Mouse (Mus musculus) brown adipose tissue, adult 24 weeks (tissue): ENCODE measurements around the gene Vmn1r13. TPM values are rescaled to one million over a fixed set of nuclear protein-coding genes. Genes with fewer than 3 reads are reported as not detected.
"Not testable (repeated sequence)": the region's sequence is repeated elsewhere in the genome, so short reads cannot be mapped to it uniquely, and the experiment has no call there.

ENCODE experiments used
- H3K27ac ChIP-seq: fragments of 200-500 bp; replicated peaks from 2 replicates; pipeline ENCODE4 v1.5.1; 2012; ENCODE audit warnings: low read depth, mild to moderate bottlenecking, low read length
- H3K4me1 ChIP-seq: fragments of 200-500 bp; 2 replicates; pipeline ENCODE4 v1.6.1; 2012; ENCODE audit warnings: low read length, mixed read lengths; ENCODE audit not compliant: control insufficient read depth, insufficient read depth, insufficient read length
- H3K4me3 ChIP-seq: fragments of 200-500 bp; 2 replicates; pipeline ENCODE4 v1.5.1; 2012; ENCODE audit warnings: low read depth, mild to moderate bottlenecking, low read length, moderate library complexity; ENCODE audit not compliant: insufficient read depth
- polyA plus RNA-seq: library from polyadenylated mRNA; stranded (reverse); fragments of >200 nt; gene quantifications from 2 replicates; pipeline ENCODE4 v1.2.4, GENCODE M21; 2012; ENCODE audit not compliant: missing spikeins, insufficient read depth, insufficient read length

The Vmn1r13 gene
- polyA plus RNA-seq, result 0.20 TPM in 1 of 2 replicates, not detected in the other

- not testable (repeated sequence) for H3K4me3 ChIP-seq, H3K27ac ChIP-seq, H3K4me1 ChIP-seq
These were observed at the start of gene Vmn1r13 for GRCm38 (mm10) chr6:57202990-57203389. TSS of gene Vmn1r13 (plus strand) at chr6:57203290.

- Histone ChIP-seq H3K27ac (no peak within 1 kb of the TSS), H3K4me3 (no peak within 1 kb of the TSS), H3K4me1 (no peaks in the 10 kb centered on the region)
These were observed 46.5 kb upstream of the Vmn1r13 start, which contains the start of gene Vmn1r12 for GRCm38 (mm10) chr6:57156619-57157018. TSS of gene Vmn1r12 (plus strand) at chr6:57156919.

- not testable (repeated sequence) for H3K27ac ChIP-seq, H3K4me3 ChIP-seq, H3K4me1 ChIP-seq
These were observed 13.1 kb upstream of the Vmn1r13 start for GRCm38 (mm10) chr6:57190016-57190415.

GRCm38 (mm10) chr6:57231386-57231785 is 28.3 kb downstream of the Vmn1r13 start, which contains the start of gene Vmn1r14:
TSS of gene Vmn1r14 (plus strand) at chr6:57231686.
- no peak within 1 kb of the TSS for H3K27ac ChIP-seq
- H3K4me3 ChIP-seq, result no peak within 1 kb of the TSS
- H3K4me1 ChIP-seq, result no peaks in the 10 kb centered on the region

- H3K4me1 ChIP-seq, result no peaks in the 10 kb centered on the region
- no peak within 1 kb of the TSS for H3K4me3 ChIP-seq
- H3K27ac ChIP-seq, result no peak within 1 kb of the TSS
These were observed 54.6 kb downstream of the Vmn1r13 start, which contains the start of gene Vmn1r15 for GRCm38 (mm10) chr6:57257652-57258051. TSS of gene Vmn1r15 (plus strand) at chr6:57257952.

GRCm38 (mm10) chr6:57260990-57261389 is 57.9 kb downstream of the Vmn1r13 start:
- H3K4me1 ChIP-seq, result no peaks in the 10 kb centered on the region
- H3K27ac ChIP-seq, result no peak overlapping the region
- H3K4me3 ChIP-seq, result no peak overlapping the region

Other genes starting within 250 kb of the Vmn1r13 start
- gene Vmn1r5, start 233.0 kb upstream of the Vmn1r13 start, polyA plus RNA-seq, result not detected in 2 replicates
- not detected in 2 replicates for gene Vmn1r6, start 206.0 kb upstream of the Vmn1r13 start, polyA plus RNA-seq
- gene Vmn1r7, start 178.0 kb upstream of the Vmn1r13 start, polyA plus RNA-seq, result not detected in 2 replicates
- gene Vmn1r8, start 171.0 kb upstream of the Vmn1r13 start, polyA plus RNA-seq, result not detected in 2 replicates
- gene Vmn1r9, start 136.5 kb upstream of the Vmn1r13 start, polyA plus RNA-seq, result not detected in 2 replicates
- gene Vmn1r10, start 93.8 kb upstream of the Vmn1r13 start, polyA plus RNA-seq, result not detected in 2 replicates
- gene Vmn1r11, start 69.8 kb upstream of the Vmn1r13 start, polyA plus RNA-seq, result not detected in 2 replicates
- not detected in 2 replicates for gene Vmn1r12, start 46.4 kb upstream of the Vmn1r13 start, polyA plus RNA-seq
- gene Vmn1r14, start 28.4 kb downstream of the Vmn1r13 start, polyA plus RNA-seq, result not detected in 2 replicates
- gene Vmn1r15, start 54.7 kb downstream of the Vmn1r13 start, polyA plus RNA-seq, result not detected in 2 replicates
- gene Vmn1r16, start 126.2 kb downstream of the Vmn1r13 start, polyA plus RNA-seq, result not detected in 2 replicates
- gene Vmn1r17, start 160.4 kb downstream of the Vmn1r13 start, polyA plus RNA-seq, result not detected in 2 replicates
- gene Vmn1r18, start 192.5 kb downstream of the Vmn1r13 start, polyA plus RNA-seq, result not detected in 2 replicates
- gene Vmn1r19, start 200.5 kb downstream of the Vmn1r13 start, polyA plus RNA-seq, result not detected in 2 replicates
- not detected in 2 replicates for gene Vmn1r20, start 225.6 kb downstream of the Vmn1r13 start, polyA plus RNA-seq